Mouse (Mus musculus) adrenal gland, adult 8-10 months (tissue): ENCODE measurements at regions not wholly inside any gene's neighbourhood (a gene's known extent, or its start where the extent isn't known, plus 50 kb on each side); places are given as distances from the start of the nearest gene placed in this dataset.
A peak's percentile ranks its signal among the peaks of the same experiment; 100 is the strongest.

Experiments used
- DNase-seq: peaks from one replicate; pipeline ENCODE4 v3.0.0; 2022

DNA sequence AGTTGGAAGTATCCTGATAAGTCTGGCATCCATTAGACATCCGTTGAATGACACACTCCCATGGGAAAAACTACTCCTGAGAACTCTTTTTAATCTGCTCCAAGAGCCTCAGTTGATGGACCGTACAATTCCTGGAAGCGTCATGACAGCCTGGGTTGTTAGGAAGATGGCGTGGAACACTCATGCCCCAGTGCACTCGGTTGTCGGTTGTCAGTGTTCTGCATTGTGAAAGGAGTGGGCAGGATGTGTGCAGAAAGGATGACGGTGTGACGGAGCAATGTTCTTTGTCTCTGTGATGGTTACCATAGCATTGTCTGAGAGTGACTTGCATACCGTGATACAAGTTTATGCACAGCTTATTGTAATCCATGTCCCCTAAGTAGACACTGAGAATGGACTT lies 164.4 kb downstream of the Slc30a10 start:
- DNase-seq: no peak

DNA sequence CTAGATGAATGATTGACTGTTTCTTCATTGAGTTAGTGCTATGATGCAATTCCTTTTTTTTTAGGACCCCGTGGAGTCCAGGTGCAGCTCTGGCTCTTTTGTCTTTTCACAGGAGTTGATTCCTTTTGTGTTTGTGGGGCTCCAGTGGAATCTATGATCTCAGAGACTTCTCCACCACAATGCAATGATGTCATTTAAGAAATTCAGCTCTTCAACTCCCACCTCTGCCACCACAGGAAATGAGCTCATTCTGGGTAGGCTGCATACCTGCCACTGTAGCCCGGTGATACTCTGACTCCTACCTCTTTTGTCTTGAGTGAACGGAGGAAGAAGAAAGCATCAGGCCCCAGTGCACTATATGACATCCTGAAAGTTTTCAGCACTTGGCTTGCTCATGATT lies 173.8 kb downstream of the Slc30a10 start:
- DNase-seq: no peak

GRCm38 (mm10) chr1:185629976-185630375 lies 175.3 kb downstream of the Slc30a10 start:
- no peak for DNase-seq

- no peak for DNase-seq
Measured at GRCm38 (mm10) chr1:185638631-185639030, 184.0 kb downstream of the Slc30a10 start.

DNA sequence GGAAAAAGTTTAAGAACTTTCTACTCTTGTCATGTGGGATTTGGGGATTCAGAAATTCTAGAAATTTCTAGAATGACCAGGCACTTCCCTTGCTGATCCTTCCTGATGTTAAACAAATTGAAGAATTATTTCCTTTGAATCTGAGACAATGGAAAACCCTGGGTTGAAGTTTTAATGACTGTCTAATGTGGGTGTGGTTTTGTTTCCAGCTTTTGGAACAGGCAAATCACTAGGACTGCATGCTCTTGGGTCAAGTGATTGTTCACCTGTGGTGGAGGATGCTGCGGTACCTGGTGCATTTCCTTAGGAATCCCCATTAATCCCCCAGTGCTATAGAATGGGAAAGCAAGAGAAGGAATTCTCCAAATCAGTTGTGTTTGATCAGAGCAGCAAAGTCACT lies 184.8 kb downstream of the Slc30a10 start:
- no peak for DNase-seq

GRCm38 (mm10) chr1:185644026-185644425 lies 189.4 kb downstream of the Slc30a10 start:
- DNase-seq: no peak

- peak; percentile 11 for DNase-seq
Measured at GRCm38 (mm10) chr1:185648128-185648527, 193.5 kb downstream of the Slc30a10 start.

- no peak for DNase-seq
Measured at GRCm38 (mm10) chr1:185648926-185649325, 194.3 kb downstream of the Slc30a10 start.

DNA sequence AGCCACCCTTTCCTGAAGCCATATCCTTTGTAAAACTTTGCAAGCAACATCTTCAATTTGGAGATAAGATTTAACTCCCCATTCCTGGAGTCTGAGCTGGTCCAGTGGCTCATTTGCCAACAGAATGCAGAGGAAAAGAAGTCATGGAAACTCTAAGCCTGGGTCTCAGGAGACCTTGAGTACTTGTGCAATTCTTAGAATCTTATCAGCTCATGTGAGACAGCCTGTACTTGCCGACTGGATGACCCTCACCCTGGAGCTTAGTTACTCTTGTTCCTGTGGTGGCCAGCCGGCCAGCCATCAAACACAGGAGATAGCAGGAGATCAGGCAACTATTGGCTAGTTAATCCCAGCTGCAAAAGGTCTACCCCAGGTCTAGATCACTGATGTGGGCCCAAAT lies 196.3 kb downstream of the Slc30a10 start:
- peak; percentile 58 for DNase-seq

GRCm38 (mm10) chr1:185655021-185655420 lies 200.4 kb downstream of the Slc30a10 start:
- peak; percentile 38 for DNase-seq

DNA sequence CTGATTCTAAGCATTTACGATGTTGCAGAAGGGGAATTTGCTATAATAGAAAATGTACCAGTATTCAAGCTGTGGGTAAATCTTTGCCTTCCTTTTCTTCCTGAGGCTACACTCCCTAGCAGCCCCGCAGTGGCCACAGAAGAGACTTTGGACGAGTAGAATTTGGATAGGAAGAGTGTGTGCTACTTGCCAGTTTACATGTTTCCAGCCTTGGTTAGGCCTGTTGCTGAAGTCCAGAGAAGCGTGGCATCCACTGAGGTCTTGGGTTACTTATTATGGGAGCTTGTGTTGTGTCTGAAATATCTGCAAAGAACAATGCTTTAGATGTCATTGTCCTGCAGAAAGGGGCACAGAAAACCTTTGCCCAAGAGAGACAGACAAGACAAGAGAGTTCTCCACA lies 200.8 kb downstream of the Slc30a10 start:
- no peak for DNase-seq

DNA sequence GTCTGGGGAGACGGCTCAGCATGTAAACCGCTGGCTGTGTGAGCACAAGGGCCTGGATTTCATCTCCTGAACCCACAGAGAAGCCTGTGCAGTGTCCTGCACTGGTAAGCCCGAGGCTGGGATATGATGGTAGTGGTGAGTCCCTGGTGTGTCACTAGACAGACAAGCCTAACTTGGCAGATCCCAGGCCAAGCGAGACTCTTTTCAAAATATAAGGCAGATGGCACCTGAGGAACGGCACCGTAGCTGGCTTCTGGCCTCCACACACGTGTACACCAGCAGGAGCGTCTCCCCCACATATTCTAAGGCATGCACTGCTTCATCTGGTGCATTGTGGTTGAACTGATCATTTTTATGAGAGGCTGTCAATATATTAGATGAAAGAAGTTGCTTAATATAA lies 202.6 kb downstream of the Slc30a10 start:
- no peak for DNase-seq

DNA sequence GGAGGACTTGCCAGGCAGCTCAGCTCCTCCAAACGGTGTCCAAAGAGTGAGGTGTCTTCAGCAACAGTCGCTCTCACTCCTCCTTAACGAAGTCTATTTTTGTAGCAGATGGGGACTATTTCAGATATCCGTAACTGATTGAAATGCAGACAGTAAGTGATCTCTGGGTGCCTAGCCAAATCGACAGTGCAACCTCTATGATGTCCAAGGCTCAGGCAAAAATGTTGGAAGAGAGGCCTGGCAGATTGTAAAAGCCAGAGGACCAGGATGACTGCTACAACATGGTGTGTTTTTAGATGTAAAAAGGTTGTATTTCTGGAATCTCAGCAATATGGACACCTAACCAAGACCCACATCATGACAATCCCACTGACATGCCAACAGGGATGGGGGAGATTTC lies 204.8 kb downstream of the Slc30a10 start:
- DNase-seq: no peak

- no peak for DNase-seq
Measured at GRCm38 (mm10) chr1:185662336-185662735, 207.7 kb downstream of the Slc30a10 start.

- no peak for DNase-seq
Measured at GRCm38 (mm10) chr1:185670029-185670741, 215.5 kb downstream of the Slc30a10 start.

GRCm38 (mm10) chr1:185672940-185673339 lies 218.3 kb downstream of the Slc30a10 start:
- no peak for DNase-seq

DNA sequence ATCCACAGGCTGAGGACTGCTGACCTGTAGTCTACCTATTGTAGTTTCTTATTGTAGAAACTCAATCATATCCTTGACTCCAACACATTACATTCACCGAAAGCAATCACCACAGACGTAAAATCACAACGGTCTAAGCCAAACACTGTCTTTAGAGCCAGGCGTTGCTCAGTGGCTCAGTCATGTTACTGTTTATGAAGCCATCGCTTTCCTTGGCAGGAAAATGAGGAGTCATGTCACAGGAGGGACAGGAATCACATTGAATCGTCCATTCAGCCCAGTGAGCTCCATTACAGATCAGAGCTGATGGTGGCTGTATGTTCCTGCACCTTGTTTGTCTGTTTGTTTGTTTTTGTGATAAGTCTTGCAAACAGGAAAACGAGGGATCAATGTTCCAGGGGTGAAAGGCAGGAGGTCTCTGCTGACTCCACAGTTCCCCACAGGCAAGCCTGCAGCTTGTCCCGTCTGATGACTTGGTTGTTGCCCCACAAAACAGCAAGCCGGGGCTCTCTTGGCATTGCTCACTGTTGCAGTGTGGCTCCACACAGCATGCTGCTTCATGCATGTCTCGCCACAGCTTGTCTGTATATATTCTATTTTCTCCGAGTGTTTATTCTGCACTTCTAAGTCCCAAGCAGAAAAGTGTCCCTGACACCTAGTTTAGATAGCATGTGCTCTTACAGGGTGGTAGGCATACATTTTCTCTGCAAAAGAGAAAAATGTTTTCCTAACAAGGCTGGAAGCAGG lies 221.2 kb downstream of the Slc30a10 start:
- DNase-seq: no peak

GRCm38 (mm10) chr1:185681610-185682457 lies 227.2 kb downstream of the Slc30a10 start:
- peak; percentile 45 for DNase-seq

GRCm38 (mm10) chr1:185682458-185682750 lies 227.8 kb downstream of the Slc30a10 start:
- no peak for DNase-seq

DNA sequence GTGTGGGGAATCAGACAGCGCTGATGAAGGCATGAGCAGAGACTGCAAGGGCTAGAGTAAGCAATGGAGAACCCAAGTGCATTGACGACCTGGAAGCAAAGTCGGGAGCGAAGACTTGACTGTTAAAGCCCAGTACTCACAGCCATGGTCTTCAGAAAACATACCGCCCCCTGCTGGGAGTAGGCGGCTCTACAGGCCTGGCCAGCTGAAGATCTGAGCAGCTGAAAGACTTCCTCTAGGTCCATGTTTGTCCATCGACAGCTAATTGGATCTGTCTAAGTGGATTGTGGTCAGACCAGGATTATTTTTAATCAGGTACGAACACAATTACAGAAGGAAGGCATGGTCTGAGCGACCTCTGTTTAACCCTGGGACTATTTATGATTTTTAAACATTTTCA lies 230.0 kb downstream of the Slc30a10 start:
- no peak for DNase-seq

GRCm38 (mm10) chr1:185688506-185688905 lies 233.9 kb downstream of the Slc30a10 start:
- no peak for DNase-seq

DNA sequence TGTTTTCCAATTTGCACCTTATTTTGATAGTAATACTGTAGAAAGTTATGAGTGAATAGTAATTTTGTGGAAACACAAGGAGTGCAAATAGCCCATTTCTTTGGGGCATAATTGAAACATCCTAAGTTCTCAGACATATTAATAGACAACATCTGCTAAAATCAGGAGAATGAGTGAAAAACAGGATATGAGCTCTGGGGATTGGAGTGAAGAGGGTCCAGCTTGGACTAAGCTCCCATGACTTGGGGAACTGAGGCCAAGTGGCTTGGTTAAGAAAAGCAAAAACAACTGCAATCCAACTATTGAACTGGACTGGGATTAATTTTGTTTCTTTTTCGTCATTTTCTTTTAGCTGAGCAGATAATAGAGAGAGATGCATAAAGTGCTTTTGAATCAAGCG lies 240.7 kb downstream of the Slc30a10 start:
- no peak for DNase-seq

DNA sequence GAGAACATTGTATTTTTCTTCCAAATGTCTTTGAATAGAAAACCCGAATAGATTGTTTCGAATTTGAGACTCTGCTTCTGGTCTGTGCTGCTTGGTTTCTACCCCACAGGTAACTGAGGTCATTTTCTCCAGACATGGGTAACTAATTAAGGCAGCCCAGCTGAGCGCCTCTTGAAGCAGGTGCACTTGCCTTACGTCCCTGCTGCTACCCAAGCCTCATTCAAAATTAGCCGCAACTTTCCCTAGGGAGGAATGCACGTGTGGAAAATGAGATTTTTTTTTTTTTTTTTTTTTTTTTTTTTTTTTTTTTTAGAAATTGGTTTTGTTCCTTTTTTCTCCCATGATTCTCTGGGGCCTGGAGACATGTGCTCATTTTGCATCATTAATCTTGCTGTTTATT lies 245.1 kb downstream of the Slc30a10 start:
- no peak for DNase-seq
